Mouse (Mus musculus) forebrain, embryonic 15.5 days (tissue): ENCODE measurements around the gene Myh15. TPM values are rescaled to one million over a fixed set of nuclear protein-coding genes. Genes with fewer than 3 reads are reported as not detected.
"Not testable (repeated sequence)": the region's sequence is repeated elsewhere in the genome, so short reads cannot be mapped to it uniquely, and the experiment has no call there.

Source experiments
- ATAC-seq: fragments of 200-750 bp; cut with Nextera tagmentation; replicated peaks from 2 replicates; pipeline ENCODE4 v1.8.0; 2017; ENCODE audit warnings: mild to moderate bottlenecking, moderate TSS enrichment, moderate library complexity
- H3K27ac ChIP-seq: fragments of 300-500 bp; sonication (generic); replicated peaks from 2 replicates; pipeline ENCODE4 v1.5.1; 2015; ENCODE audit warnings: mild to moderate bottlenecking, inconsistent platforms
- H3K27me3 ChIP-seq: fragments of 300-500 bp; sonication (generic); 2 replicates; pipeline ENCODE4 v1.6.1; 2015; ENCODE audit warnings: inconsistent platforms
- H3K36me3 ChIP-seq: fragments of 300-500 bp; sonication (generic); 2 replicates; pipeline ENCODE4 v1.6.1; 2015; ENCODE audit warnings: mild to moderate bottlenecking, inconsistent platforms
- H3K4me1 ChIP-seq: fragments of 300-500 bp; sonication (generic); 2 replicates; pipeline ENCODE4 v1.6.1; 2015; ENCODE audit warnings: inconsistent platforms
- H3K4me2 ChIP-seq: fragments of 300-500 bp; sonication (generic); replicated peaks from 2 replicates; pipeline ENCODE4 v1.6.1; 2015; ENCODE audit warnings: mild to moderate bottlenecking, inconsistent platforms
- H3K4me3 ChIP-seq: fragments of 300-500 bp; sonication (generic); 2 replicates; pipeline ENCODE4 v1.5.1; 2015; ENCODE audit warnings: mild to moderate bottlenecking, inconsistent platforms
- H3K9ac ChIP-seq: fragments of 300-500 bp; sonication (generic); replicated peaks from 2 replicates; pipeline ENCODE4 v1.6.1; 2015; ENCODE audit warnings: mild to moderate bottlenecking, inconsistent platforms
- H3K9me3 ChIP-seq: fragments of 300-500 bp; sonication (generic); 2 replicates; pipeline ENCODE4 v1.6.1; 2016; ENCODE audit warnings: inconsistent platforms
- WGBS: fragments of 180-500 bp; shearing (Covaris S2); methylation state at CpG from one replicate; pipeline ENCODE4 v1.1.7; 2015; ENCODE audit warnings: mixed read lengths; 5-methylcytosine and 5-hydroxymethylcytosine counted together
- polyA plus RNA-seq: library from polyadenylated mRNA; unstranded; fragments of >200 nt; fragmentation: Nextera tagmentation; extraction: Ambion mirVana; gene quantifications from 2 replicates; pipeline ENCODE4 v1.2.1, GENCODE M21; 2015

Myh15 gene
- polyA plus RNA-seq, 1 experiment from 2014 or later = 0.05 TPM

GRCm38 (mm10) chr16:49167325-49167724 lies 110.0 kb downstream of the Myh15 start:
- Histone ChIP-seq H3K27me3 (no peaks in the 10 kb centered on the region), H3K9me3 (no peaks in the 10 kb centered on the region), H3K4me1 (no peaks in the 10 kb centered on the region), H3K9ac (no peak overlapping the region), H3K36me3 (no peaks in the 10 kb centered on the region), H3K4me2 (no peak overlapping the region), H3K4me3 (no peak overlapping the region), H3K27ac (no peak overlapping the region)
- no peak for ATAC-seq
- 88% methylated on average over 12 of the region's 12 CpGs for WGBS

GRCm38 (mm10) chr16:49175077-49175476 lies 117.8 kb downstream of the Myh15 start:
- no peaks in the 10 kb centered on the region for H3K9me3 ChIP-seq
- no peaks in the 10 kb centered on the region for H3K27me3 ChIP-seq
- 97% methylated on average over 1 of the region's 1 CpGs for WGBS
- no peak overlapping the region for H3K4me3 ChIP-seq
- no peak for ATAC-seq
- H3K9ac ChIP-seq = no peak overlapping the region
- H3K4me1 ChIP-seq = peaks cover 12% of the 10 kb centered on the region; the same call in 1 of the 2 replicates
- H3K27ac ChIP-seq = no peak overlapping the region
- H3K4me2 ChIP-seq = no peak overlapping the region
- H3K36me3 ChIP-seq = no peaks in the 10 kb centered on the region

GRCm38 (mm10) chr16:49175729-49176395 lies 118.6 kb downstream of the Myh15 start:
- no peak overlapping the region for H3K4me3 ChIP-seq
- no peaks in the 10 kb centered on the region for H3K36me3 ChIP-seq
- peak; percentile 57; the same call in 1 of the 2 replicates for ATAC-seq
- no peak overlapping the region for H3K9ac ChIP-seq
- H3K27ac ChIP-seq = peak overlapping the region; percentile 31; the same call in 1 of the 2 replicates
- WGBS = 40% methylated on average over 8 of the region's 8 CpGs
- H3K27me3 ChIP-seq = no peaks in the 10 kb centered on the region
- no peaks in the 10 kb centered on the region for H3K9me3 ChIP-seq
- no peak overlapping the region for H3K4me2 ChIP-seq
- peaks cover 12% of the 10 kb centered on the region; the same call in 1 of the 2 replicates for H3K4me1 ChIP-seq

GRCm38 (mm10) chr16:49193521-49193920 lies 136.2 kb downstream of the Myh15 start:
- Histone ChIP-seq H3K4me1 (peaks cover 6% of the 10 kb centered on the region; the same call in 1 of the 2 replicates), H3K27me3 (no peaks in the 10 kb centered on the region), H3K27ac (peak overlapping the region; percentile 48; the same call in 1 of the 2 replicates), H3K9ac (no peak overlapping the region), H3K9me3 (no peaks in the 10 kb centered on the region), H3K4me2 (no peak overlapping the region), H3K4me3 (no peak overlapping the region), H3K36me3 (no peaks in the 10 kb centered on the region)
- ATAC-seq = peak; percentile 94
- WGBS = 6% methylated on average over 2 of the region's 2 CpGs

GRCm38 (mm10) chr16:49193986-49194385 lies 136.7 kb downstream of the Myh15 start:
- Histone ChIP-seq H3K27me3 (no peaks in the 10 kb centered on the region), H3K4me1 (peaks cover 6% of the 10 kb centered on the region; the same call in 1 of the 2 replicates), H3K9me3 (no peaks in the 10 kb centered on the region), H3K4me2 (no peak overlapping the region), H3K9ac (no peak overlapping the region), H3K36me3 (no peaks in the 10 kb centered on the region), H3K4me3 (no peak overlapping the region), H3K27ac (peak overlapping the region; percentile 42)
- 46% methylated on average over 2 of the region's 2 CpGs for WGBS
- peak; percentile 69 for ATAC-seq

- Histone ChIP-seq H3K4me1 (peaks cover 6% of the 10 kb centered on the region; the same call in 1 of the 2 replicates), H3K4me2 (no peak overlapping the region), H3K4me3 (no peak overlapping the region), H3K27me3 (no peaks in the 10 kb centered on the region), H3K36me3 (no peaks in the 10 kb centered on the region), H3K9ac (no peak overlapping the region), H3K9me3 (no peaks in the 10 kb centered on the region), H3K27ac (no peak overlapping the region)
- WGBS = 51% methylated on average over 3 of the region's 3 CpGs
- no peak for ATAC-seq
Measured at GRCm38 (mm10) chr16:49196290-49196689, 139.0 kb downstream of the Myh15 start.

- Histone ChIP-seq H3K9me3 (no peaks in the 10 kb centered on the region), H3K36me3 (no peaks in the 10 kb centered on the region), H3K27me3 (no peaks in the 10 kb centered on the region), H3K4me1 (peaks cover 6% of the 10 kb centered on the region; the same call in 1 of the 2 replicates), H3K4me3 (no peak overlapping the region), H3K27ac (no peak overlapping the region), H3K9ac (no peak overlapping the region), H3K4me2 (no peak overlapping the region)
- WGBS = 54% methylated on average over 3 of the region's 3 CpGs
- ATAC-seq = no peak
Measured at GRCm38 (mm10) chr16:49197951-49198350, 140.7 kb downstream of the Myh15 start.

- WGBS = 77% methylated on average over 8 of the region's 8 CpGs
- H3K36me3 ChIP-seq = no peaks in the 10 kb centered on the region
- H3K27me3 ChIP-seq = no peaks in the 10 kb centered on the region
- no peak overlapping the region for H3K27ac ChIP-seq
- H3K4me1 ChIP-seq = no peaks in the 10 kb centered on the region
- H3K4me3 ChIP-seq = no peak overlapping the region
- no peaks in the 10 kb centered on the region for H3K9me3 ChIP-seq
- no peak overlapping the region for H3K4me2 ChIP-seq
- no peak overlapping the region for H3K9ac ChIP-seq
- no peak for ATAC-seq
Measured at GRCm38 (mm10) chr16:49223733-49224132, 166.4 kb downstream of the Myh15 start.

DNA sequence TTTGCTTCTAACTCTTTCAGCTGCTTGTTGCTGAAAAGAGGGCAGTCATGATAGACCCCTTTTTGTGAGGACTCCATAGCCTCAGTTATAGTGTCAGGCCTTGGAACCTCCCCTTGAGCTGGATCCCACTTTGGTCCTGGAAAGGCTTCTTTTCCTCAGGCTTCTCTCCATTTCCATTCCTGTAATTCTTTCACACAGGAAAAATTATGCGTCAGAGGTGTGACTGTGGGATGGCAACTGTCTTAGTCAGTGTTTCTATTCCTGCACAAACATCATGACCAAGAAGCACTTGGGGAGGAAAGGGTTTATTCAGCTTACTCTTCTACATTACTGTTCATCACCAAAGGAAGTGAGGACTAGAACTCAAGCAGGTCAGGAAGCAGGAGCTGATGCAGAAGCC lies 186.2 kb downstream of the Myh15 start:
- not testable (repeated sequence) for H3K9ac ChIP-seq, H3K4me3 ChIP-seq, ATAC-seq, H3K27me3 ChIP-seq, H3K36me3 ChIP-seq, H3K4me1 ChIP-seq, H3K27ac ChIP-seq, H3K4me2 ChIP-seq, H3K9me3 ChIP-seq
- 94% methylated on average over 1 of the region's 1 CpGs for WGBS

Other genes with a start within 250 kb of the Myh15 start
- gene Retnlb, start 240.6 kb upstream of the Myh15 start, polyA plus RNA-seq = not detected in 2 replicates
- not detected in 2 replicates for gene Retnla, start 214.9 kb upstream of the Myh15 start, polyA plus RNA-seq
- gene Retnlg, start 184.9 kb upstream of the Myh15 start, polyA plus RNA-seq = 0.32 and 0.34 TPM in 2 replicates
- gene Dzip3, start 63.3 kb upstream of the Myh15 start, polyA plus RNA-seq = 48.4 and 48.7 TPM in 2 replicates
- gene Cip2a, start 63.3 kb upstream of the Myh15 start, polyA plus RNA-seq = 17.5 and 20.0 TPM in 2 replicates